Mouse (Mus musculus) heart, postnatal 0 days (tissue): ENCODE data around the gene Obp2b.

Experiments
- CTCF ChIP-seq: IDR thresholded peaks from 2 replicates; pipeline ENCODE4 v1.5.1; 2016; ENCODE audit warnings: antibody characterized with exemption, control low read depth, low read depth
- EP300 ChIP-seq: IDR thresholded peaks from 2 replicates; pipeline ENCODE4 v1.6.1; 2016; ENCODE audit warnings: antibody characterized with exemption, low read depth

DNA sequence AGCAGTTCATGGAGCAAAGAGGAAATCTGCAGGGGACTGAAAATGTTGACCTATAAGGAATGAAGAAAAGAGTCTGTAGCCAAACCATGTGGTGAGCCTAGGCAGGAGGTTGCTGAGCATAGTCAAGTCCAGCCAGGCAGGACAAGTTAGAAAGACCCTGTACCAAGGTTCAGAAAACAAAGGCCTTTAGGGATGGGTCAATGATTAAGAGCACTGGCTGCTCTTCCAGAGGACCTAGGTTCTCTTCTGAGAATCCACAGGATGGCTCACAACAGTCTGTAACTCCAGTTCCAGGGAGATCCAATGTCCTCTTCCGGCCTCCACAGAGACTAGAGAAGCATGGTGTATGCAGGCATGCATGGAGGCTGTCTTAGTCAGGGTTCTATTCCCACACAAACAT, 17.4 kb downstream of the Obp2b start:
- TF ChIP-seq CTCF (no peak), EP300 (no peak)
